Mouse (Mus musculus) forebrain, postnatal 0 days (tissue): ENCODE data around the gene Kif21a. TPM values are rescaled to one million over a fixed set of nuclear protein-coding genes. Genes with fewer than 3 reads are reported as not detected.

ENCODE experiments used
- ATAC-seq: fragments of 200-750 bp; cut with Nextera tagmentation; 2 replicates; pipeline ENCODE4 v1.8.0; 2017; ENCODE audit warnings: mild to moderate bottlenecking, moderate library complexity
- DNase-seq: peaks from one replicate; pipeline ENCODE4 v3.0.0-alpha.2; 2015
- H3K27ac ChIP-seq: fragments of 300-500 bp; sonication (generic); 2 replicates; pipeline ENCODE4 v1.5.1; 2014; ENCODE audit warnings: low read depth, mild to moderate bottlenecking, antibody characterized with exemption, low read length, moderate library complexity, mixed read lengths
- H3K27me3 ChIP-seq: fragments of 300-500 bp; sonication (generic); 2 replicates; pipeline ENCODE4 v1.6.1; 2014; ENCODE audit warnings: mild to moderate bottlenecking, low read length, mixed read lengths; ENCODE audit not compliant: insufficient read depth
- H3K36me3 ChIP-seq: fragments of 300-500 bp; sonication (generic); 2 replicates; pipeline ENCODE4 v1.6.1; 2014; ENCODE audit warnings: mild to moderate bottlenecking, moderate library complexity; ENCODE audit not compliant: insufficient read depth
- H3K4me1 ChIP-seq: fragments of 300-500 bp; sonication (generic); 2 replicates; pipeline ENCODE4 v1.6.1; 2014; ENCODE audit warnings: antibody characterized with exemption; ENCODE audit not compliant: insufficient read depth
- H3K4me2 ChIP-seq: fragments of 300-500 bp; sonication (generic); 2 replicates; pipeline ENCODE4 v1.6.1; 2014; ENCODE audit warnings: low read depth, mild to moderate bottlenecking, moderate library complexity
- H3K4me3 ChIP-seq: fragments of 300-500 bp; sonication (generic); 2 replicates; pipeline ENCODE4 v1.5.1; 2014; ENCODE audit warnings: low read depth, low read length, mixed read lengths
- H3K9ac ChIP-seq: fragments of 300-500 bp; sonication (generic); 2 replicates; pipeline ENCODE4 v1.6.1; 2014; ENCODE audit warnings: mild to moderate bottlenecking
- H3K9me3 ChIP-seq: fragments of 300-500 bp; sonication (generic); 2 replicates; pipeline ENCODE4 v1.6.1; 2016; ENCODE audit warnings: low read length
- CTCF ChIP-seq: sonication (generic); IDR thresholded peaks from 2 replicates; pipeline ENCODE4 v1.5.1; 2016; ENCODE audit warnings: antibody characterized with exemption, control low read depth, low read depth
- WGBS: fragments of 180-500 bp; shearing (Covaris S2); extraction: QIAGEN DNeasy Blood & Tissue Kit; methylation state at CpG from one replicate; pipeline ENCODE4 v1.1.7; 2014; 5-methylcytosine and 5-hydroxymethylcytosine counted together
- polyA plus RNA-seq: library from polyadenylated mRNA; unstranded; fragments of >200 nt; fragmentation: Nextera tagmentation; extraction: Ambion mirVana; gene quantifications from 2 replicates; pipeline ENCODE4 v1.2.1, GENCODE M21; 2015
- total RNA-seq: library from RNA; depleted of rRNA; stranded (reverse); fragments of >200 nt; gene quantifications from 2 replicates; pipeline ENCODE4 v1.2.3, GENCODE M21; 2014

Gene Kif21a
- total and polyA plus RNA-seq, 2 experiments from 2014 or later = 24.5 to 56.8 TPM

GRCm38 (mm10) chr15:91043263-91043662, 6.5 kb downstream of the Kif21a start:
- ATAC-seq (no peak), DNase-seq (no peak)
- TF ChIP-seq CTCF = no peak
- no peaks in the 10 kb centered on the region for H3K36me3 ChIP-seq
- H3K9me3 ChIP-seq = no peaks in the 10 kb centered on the region
- no peak overlapping the region for H3K9ac ChIP-seq
- 87% methylated on average over 4 of the region's 4 CpGs for WGBS
- H3K27ac ChIP-seq = no peak overlapping the region
- H3K4me3 ChIP-seq = no peak overlapping the region
- no peaks in the 10 kb centered on the region for H3K27me3 ChIP-seq
- H3K4me1 ChIP-seq = peaks cover 14% of the 10 kb centered on the region; the same call in 1 of the 2 replicates
- no peak overlapping the region for H3K4me2 ChIP-seq

- no peak for ATAC-seq
- H3K9ac ChIP-seq = no peak overlapping the region
- no peaks in the 10 kb centered on the region for H3K9me3 ChIP-seq
- no peaks in the 10 kb centered on the region for H3K4me1 ChIP-seq
- H3K4me2 ChIP-seq = no peak overlapping the region
- no peak for TF ChIP-seq CTCF
- 0 out of 2 replicates have a peak, but pooled peaks cover 2% of the 10 kb centered on the region for H3K36me3 ChIP-seq
- DNase-seq = no peak
- no peak overlapping the region for H3K4me3 ChIP-seq
- no peak overlapping the region for H3K27ac ChIP-seq
- H3K27me3 ChIP-seq = no peaks in the 10 kb centered on the region
- 83% methylated on average over 5 of the region's 5 CpGs for WGBS
Measured at GRCm38 (mm10) chr15:91038860-91039259, 10.9 kb downstream of the Kif21a start.

DNA sequence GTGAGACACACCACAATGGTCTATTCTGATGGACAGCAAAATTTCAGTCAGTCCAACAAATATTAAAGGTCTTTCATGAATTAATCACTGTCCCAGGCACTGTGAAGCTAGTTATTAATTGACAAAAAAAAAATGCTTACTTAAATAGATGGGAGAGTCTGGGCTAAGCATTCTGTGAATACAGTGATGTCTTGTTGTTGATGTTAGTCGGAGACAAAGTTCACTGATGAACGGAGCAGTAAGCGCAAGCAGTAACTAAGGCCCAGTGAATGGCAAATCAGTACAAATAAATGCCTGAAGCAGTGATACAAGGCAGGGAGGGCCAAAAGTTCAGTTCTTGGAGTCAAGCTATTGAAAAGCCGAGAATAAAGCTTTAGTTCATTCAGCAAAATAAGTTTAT, 15.7 kb downstream of the Kif21a start:
- Histone ChIP-seq H3K36me3 (0 out of 2 replicates have a peak, but pooled peaks cover 2% of the 10 kb centered on the region), H3K27ac (no peak overlapping the region), H3K9ac (no peak overlapping the region), H3K4me2 (no peak overlapping the region), H3K4me1 (no peaks in the 10 kb centered on the region), H3K9me3 (no peaks in the 10 kb centered on the region), H3K27me3 (no peaks in the 10 kb centered on the region), H3K4me3 (no peak overlapping the region)
- ATAC-seq (no peak), DNase-seq (no peak)
- TF ChIP-seq CTCF = no peak
- WGBS = 44% methylated on average over 4 of the region's 4 CpGs

DNA sequence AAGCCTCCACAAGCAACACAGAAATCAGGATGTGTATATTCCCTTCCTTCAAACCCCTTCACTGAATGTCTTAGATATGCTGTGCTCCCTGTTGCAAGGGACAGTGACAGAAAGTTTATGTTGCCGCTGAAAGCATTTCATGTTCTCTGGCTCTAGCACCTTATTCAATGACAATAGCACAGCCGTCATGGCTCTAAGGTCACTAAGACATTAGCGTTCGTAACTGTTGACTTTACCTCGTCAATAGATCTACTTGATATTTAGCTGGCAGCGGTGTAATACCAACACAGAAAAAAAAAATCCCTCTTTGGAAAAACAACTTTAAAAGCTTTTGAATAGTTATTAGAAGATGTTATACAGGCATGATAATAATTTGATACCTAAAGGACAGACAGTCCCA, 16.2 kb downstream of the Kif21a start:
- no peak for TF ChIP-seq CTCF
- no peak for ATAC-seq
- Histone ChIP-seq H3K9ac (no peak overlapping the region), H3K36me3 (0 out of 2 replicates have a peak, but pooled peaks cover 2% of the 10 kb centered on the region), H3K27me3 (no peaks in the 10 kb centered on the region), H3K4me3 (no peak overlapping the region), H3K4me2 (no peak overlapping the region), H3K4me1 (no peaks in the 10 kb centered on the region), H3K27ac (no peak overlapping the region), H3K9me3 (no peaks in the 10 kb centered on the region)
- DNase-seq = no peak
- WGBS = 75% methylated on average over 6 of the region's 6 CpGs

DNA sequence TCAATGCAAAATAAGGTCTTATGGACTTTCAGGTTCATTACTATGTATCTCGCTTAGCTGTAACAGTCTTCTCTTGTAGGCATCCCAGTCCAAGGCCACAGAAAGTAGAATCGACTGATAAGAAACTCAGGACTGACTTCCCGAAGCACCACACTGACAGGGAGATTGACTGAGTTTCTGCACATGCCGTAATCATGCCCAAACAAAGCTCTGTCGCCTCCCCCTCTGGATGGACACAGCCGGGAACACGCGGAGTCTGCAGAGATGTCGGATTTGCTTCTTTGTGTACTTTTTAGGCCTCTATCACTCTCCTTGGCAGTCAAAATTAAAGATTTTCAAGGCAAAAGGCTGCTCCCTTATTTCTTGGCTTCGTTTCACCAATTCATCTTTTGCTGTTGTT, 20.8 kb downstream of the Kif21a start:
- no peak for ATAC-seq
- Histone ChIP-seq H3K4me1 (no peaks in the 10 kb centered on the region), H3K36me3 (no peaks in the 10 kb centered on the region), H3K4me3 (no peak overlapping the region), H3K9me3 (no peaks in the 10 kb centered on the region), H3K9ac (no peak overlapping the region), H3K4me2 (no peak overlapping the region), H3K27me3 (no peaks in the 10 kb centered on the region), H3K27ac (peak overlapping the region; percentile 64)
- DNase-seq = no peak
- TF ChIP-seq CTCF = no peak
- WGBS = 72% methylated on average over 10 of the region's 10 CpGs

DNA sequence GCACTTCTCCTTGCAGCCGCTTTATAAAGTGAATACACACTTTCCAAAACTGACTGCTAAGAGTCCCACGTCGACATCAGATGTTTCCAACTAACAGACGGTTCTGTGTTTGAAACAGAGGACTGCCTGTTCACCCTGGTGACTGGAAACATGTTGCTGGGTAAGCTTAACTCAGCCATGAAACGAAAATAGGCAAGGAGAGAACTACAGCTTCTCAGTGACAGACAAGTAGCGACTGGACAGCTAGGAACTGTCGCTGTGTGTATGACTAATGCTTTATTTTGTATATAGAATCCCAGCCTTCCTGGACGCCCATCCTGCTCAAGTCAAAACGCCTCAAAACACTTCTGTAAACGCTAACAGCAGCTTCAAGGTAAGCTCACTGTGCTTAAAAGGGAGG, 21.3 kb downstream of the Kif21a start:
- WGBS = 41% methylated on average over 10 of the region's 10 CpGs
- H3K4me1 ChIP-seq = no peaks in the 10 kb centered on the region
- TF ChIP-seq CTCF = no peak
- no peak for DNase-seq
- ATAC-seq = peak; percentile 34; the same call in 1 of the 2 replicates
- H3K4me3 ChIP-seq = no peak overlapping the region
- H3K27me3 ChIP-seq = no peaks in the 10 kb centered on the region
- H3K4me2 ChIP-seq = no peak overlapping the region
- no peaks in the 10 kb centered on the region for H3K36me3 ChIP-seq
- no peak overlapping the region for H3K9ac ChIP-seq
- H3K9me3 ChIP-seq = no peaks in the 10 kb centered on the region
- peak overlapping the region; percentile 64 for H3K27ac ChIP-seq

- peaks cover 18% of the 10 kb centered on the region for H3K4me1 ChIP-seq
- ATAC-seq (no peak), DNase-seq (no peak)
- no peak overlapping the region for H3K4me2 ChIP-seq
- H3K27ac ChIP-seq = 0 out of 2 replicates have a peak overlapping the region, but pooled peaks have one; percentile 45
- no peak for TF ChIP-seq CTCF
- H3K9ac ChIP-seq = no peak overlapping the region
- no peak overlapping the region for H3K4me3 ChIP-seq
- no peaks in the 10 kb centered on the region for H3K36me3 ChIP-seq
- no peaks in the 10 kb centered on the region for H3K9me3 ChIP-seq
- no peaks in the 10 kb centered on the region for H3K27me3 ChIP-seq
- 58% methylated on average over 8 of the region's 8 CpGs for WGBS
Measured at GRCm38 (mm10) chr15:91022276-91022675, 27.5 kb downstream of the Kif21a start.

- no peaks in the 10 kb centered on the region for H3K36me3 ChIP-seq
- H3K4me3 ChIP-seq = no peak overlapping the region
- no peak for ATAC-seq
- H3K27me3 ChIP-seq = no peaks in the 10 kb centered on the region
- no peak overlapping the region for H3K4me2 ChIP-seq
- TF ChIP-seq CTCF = no peak
- 6% methylated on average over 3 of the region's 3 CpGs for WGBS
- peak overlapping the region; percentile 90 for H3K27ac ChIP-seq
- peaks cover 31% of the 10 kb centered on the region for H3K4me1 ChIP-seq
- no peak for DNase-seq
- no peaks in the 10 kb centered on the region for H3K9me3 ChIP-seq
- no peak overlapping the region for H3K9ac ChIP-seq
Measured at GRCm38 (mm10) chr15:91018861-91019187, 30.9 kb downstream of the Kif21a start.
